In the genomic region with DNA sequence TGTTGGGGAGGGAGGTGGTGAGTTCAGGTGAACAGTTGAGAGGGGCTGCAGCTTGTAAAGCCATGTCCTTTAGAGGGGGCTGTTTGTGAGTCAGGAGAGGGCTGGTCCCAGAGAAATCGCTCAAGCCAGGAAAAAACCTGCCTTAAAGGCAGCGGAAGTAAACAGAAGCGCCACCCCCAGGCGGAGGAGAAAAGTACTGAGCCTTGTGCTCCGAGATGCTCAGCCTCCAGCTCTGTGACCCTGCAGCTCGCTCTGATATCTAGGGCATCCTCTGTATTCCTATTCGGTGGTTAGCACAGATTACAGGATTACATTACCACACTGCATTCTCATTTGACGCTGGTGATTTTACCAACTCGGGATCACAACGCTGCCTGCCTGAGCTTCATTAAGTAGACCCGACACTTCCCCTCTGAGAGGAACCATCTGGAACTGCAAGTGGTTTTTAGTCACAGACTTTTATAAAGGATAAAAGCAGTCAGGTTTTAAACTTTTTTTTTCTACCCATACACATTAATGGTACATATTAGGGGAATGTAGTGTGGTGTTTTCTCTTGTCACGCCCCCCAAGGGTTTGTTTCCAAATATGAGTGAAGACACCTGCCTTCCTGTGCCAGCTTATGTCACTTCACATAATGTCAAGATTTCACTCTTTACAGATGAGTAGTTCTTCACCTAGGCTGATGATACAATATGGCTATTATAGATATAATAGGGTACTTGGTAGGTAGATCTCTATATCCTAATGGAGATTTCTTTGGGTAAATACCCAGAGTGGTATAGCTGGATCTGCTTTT, we compare ENCODE assay signal across 13 mouse cellular contexts.
DNase-seq lines count a peak whose midpoint lies in the region; ATAC-seq and TF ChIP-seq lines count a peak whose summit lies in the region.
"Had no signal": no experiment of that assay in that cellular context is flagged by ENCODE, and none has a peak within 500 bp of the region (broad histone marks: within the 10 kb centered on the region; RNA-seq: fewer than 3 reads in every experiment).

No protein-coding gene starts in this region.

- peak; percentile 31 for TF ChIP-seq CTCF in left cerebral cortex, adult 2 months (IDR thresholded peaks at IDR 0.05)
- peak; percentile 23 for TF ChIP-seq CTCF in ES-Bruce4 (IDR thresholded peaks at IDR 0.05; ENCODE audit: low read depth, low read length)

- H3K9ac ChIP-seq in forebrain, embryonic 11.5 days (ENCODE audit: low read length), result no peak overlapping the region
- H3K9ac ChIP-seq in forebrain, embryonic 14.5 days (ENCODE audit: low read length), result no peak overlapping the region
- no peak overlapping the region for H3K9ac ChIP-seq in ES-Bruce4 (ENCODE audit: low read depth, poor library complexity, severe bottlenecking)
- H3K9ac ChIP-seq in embryonic facial prominence, embryonic 11.5 days (replicated peaks; ENCODE audit: low read length), result no peak overlapping the region
- H3K9ac ChIP-seq: liver, embryonic 13.5 days; neural tube, embryonic 15.5 days had no signal

- DNase-seq in forebrain, embryonic 11.5 days (ENCODE audit: low spot score), result peak; percentile 53
- no peak for DNase-seq in forebrain, embryonic 14.5 days (ENCODE audit: low spot score)
- DNase-seq in left cerebral cortex, adult 2 months (ENCODE audit: extremely low spot score in 1 of 2, low spot score in 2 of 2), result no peak
- DNase-seq in left cerebral cortex, postnatal 25 days (ENCODE audit: low spot score in 2 of 2), result no peak
- DNase-seq in embryonic facial prominence, embryonic 11.5 days (ENCODE audit: low spot score), result peak; percentile 22
- no peak for DNase-seq in urinary bladder, postnatal 4 days (ENCODE audit: low spot score in 2 of 2)
- DNase-seq: adrenal gland, postnatal 25 days; cerebellum, adult 9-11 months; heart, postnatal 4 days; liver, embryonic 13.5 days had no signal

- intact Hi-C loops in left cerebral cortex, adult 2 months (cut with DNase I), result no loop called here
- intact Hi-C loops in left cerebral cortex, postnatal 25 days (cut with DNase I), result no loop called here

- no peak overlapping the region for H3K4me2 ChIP-seq in forebrain, embryonic 11.5 days (ENCODE audit: low read depth, low read length, severe bottlenecking)
- no peak overlapping the region for H3K4me2 ChIP-seq in forebrain, embryonic 14.5 days (ENCODE audit: low read length)
- H3K4me2 ChIP-seq in embryonic facial prominence, embryonic 11.5 days (ENCODE audit: low read depth, low read length), result no peak overlapping the region
- H3K4me2 ChIP-seq: liver, embryonic 13.5 days; neural tube, embryonic 15.5 days had no signal

- H3K9me3 ChIP-seq in forebrain, embryonic 11.5 days (ENCODE audit: control insufficient read depth, low read length), result no peaks in the 10 kb centered on the region
- no peaks in the 10 kb centered on the region for H3K9me3 ChIP-seq in forebrain, embryonic 14.5 days (replicated peaks; ENCODE audit: control insufficient read depth, low read length)
- H3K9me3 ChIP-seq in ES-Bruce4 (replicated peaks; ENCODE audit: control insufficient read depth, insufficient read depth, low read length, poor library complexity, severe bottlenecking), result no peaks in the 10 kb centered on the region
- no peaks in the 10 kb centered on the region for H3K9me3 ChIP-seq in embryonic facial prominence, embryonic 11.5 days (replicated peaks; ENCODE audit: control insufficient read depth, low read length)
- H3K9me3 ChIP-seq: neural tube, embryonic 15.5 days had no signal

- no peak for TF ChIP-seq POLR2A in ES-Bruce4 (IDR thresholded peaks at IDR 0.05; ENCODE audit: insufficient read depth, low read length)

- WGBS in forebrain, embryonic 11.5 days, result 55% methylated on average over 12 of the region's 12 CpGs
- WGBS in forebrain, embryonic 14.5 days, result 57% methylated on average over 12 of the region's 12 CpGs
- 52% methylated on average over 12 of the region's 12 CpGs for WGBS in embryonic facial prominence, embryonic 11.5 days

- no peaks in the 10 kb centered on the region for H3K27me3 ChIP-seq in forebrain, embryonic 11.5 days (ENCODE audit: control insufficient read depth, insufficient read depth, low read length)
- H3K27me3 ChIP-seq in forebrain, embryonic 14.5 days (replicated peaks; ENCODE audit: control insufficient read depth, insufficient read depth, low read length), result no peaks in the 10 kb centered on the region
- H3K27me3 ChIP-seq in ES-Bruce4 (ENCODE audit: control insufficient read depth, insufficient read depth, low read length, poor library complexity, severe bottlenecking), result no peaks in the 10 kb centered on the region
- H3K27me3 ChIP-seq in embryonic facial prominence, embryonic 11.5 days (ENCODE audit: control insufficient read depth, insufficient read depth, low read length), result no peaks in the 10 kb centered on the region
- H3K27me3 ChIP-seq: liver, embryonic 13.5 days; neural tube, embryonic 15.5 days had no signal

- no peak for ATAC-seq in forebrain, embryonic 11.5 days (replicated peaks; ENCODE audit: low FRiP score)
- ATAC-seq in forebrain, embryonic 14.5 days, result no peak
- no peak for ATAC-seq in embryonic facial prominence, embryonic 11.5 days (replicated peaks; ENCODE audit: insufficient number of reproducible peaks, low FRiP score, low TSS enrichment, low read depth)
- no peak for ATAC-seq in erythroblast, adult 5-6 weeks (replicated peaks; ENCODE audit: low FRiP score, poor library complexity, severe bottlenecking)

- no peak overlapping the region for H3K27ac ChIP-seq in forebrain, embryonic 11.5 days (ENCODE audit: low read depth, low read length)
- H3K27ac ChIP-seq in forebrain, embryonic 14.5 days (ENCODE audit: low read depth, low read length), result no peak overlapping the region
- H3K27ac ChIP-seq in left cerebral cortex, adult 2 months, result no peak overlapping the region
- H3K27ac ChIP-seq in ES-Bruce4 (ENCODE audit: insufficient read depth, low read length), result no peak overlapping the region
- no peak overlapping the region for H3K27ac ChIP-seq in embryonic facial prominence, embryonic 11.5 days (replicated peaks; ENCODE audit: low read depth, low read length)
- H3K27ac ChIP-seq: liver, embryonic 13.5 days; neural tube, embryonic 15.5 days had no signal

- H3K4me3 ChIP-seq in forebrain, embryonic 11.5 days (ENCODE audit: low read depth, low read length), result no peak overlapping the region
- no peak overlapping the region for H3K4me3 ChIP-seq in forebrain, embryonic 14.5 days (ENCODE audit: low read depth, low read length)
- no peak overlapping the region for H3K4me3 ChIP-seq in left cerebral cortex, adult 2 months
- H3K4me3 ChIP-seq in ES-Bruce4 (ENCODE audit: low read depth, low read length), result no peak overlapping the region
- no peak overlapping the region for H3K4me3 ChIP-seq in embryonic facial prominence, embryonic 11.5 days (ENCODE audit: low read depth, low read length)
- H3K4me3 ChIP-seq: liver, embryonic 13.5 days; neural tube, embryonic 15.5 days had no signal

- no peaks in the 10 kb centered on the region for H3K36me3 ChIP-seq in forebrain, embryonic 11.5 days (ENCODE audit: control insufficient read depth, insufficient read depth, low read length)
- H3K36me3 ChIP-seq in forebrain, embryonic 14.5 days (ENCODE audit: control insufficient read depth, insufficient read depth, low read length), result no peaks in the 10 kb centered on the region
- no peaks in the 10 kb centered on the region for H3K36me3 ChIP-seq in ES-Bruce4 (ENCODE audit: control insufficient read depth, insufficient read depth, low read length, poor library complexity, severe bottlenecking)
- no peaks in the 10 kb centered on the region for H3K36me3 ChIP-seq in embryonic facial prominence, embryonic 11.5 days (replicated peaks; ENCODE audit: control insufficient read depth, insufficient read depth, low read depth, low read length)
- H3K36me3 ChIP-seq: liver, embryonic 13.5 days had no signal

- no peaks in the 10 kb centered on the region for H3K4me1 ChIP-seq in forebrain, embryonic 11.5 days (replicated peaks; ENCODE audit: control insufficient read depth, insufficient read depth, low read length)
- no peaks in the 10 kb centered on the region for H3K4me1 ChIP-seq in forebrain, embryonic 14.5 days (ENCODE audit: control insufficient read depth, insufficient read depth, low read length)
- H3K4me1 ChIP-seq in ES-Bruce4 (ENCODE audit: control insufficient read depth, insufficient read depth, low read length), result no peaks in the 10 kb centered on the region
- no peaks in the 10 kb centered on the region for H3K4me1 ChIP-seq in embryonic facial prominence, embryonic 11.5 days (ENCODE audit: control insufficient read depth, insufficient read depth, low read length)
- H3K4me1 ChIP-seq: liver, embryonic 13.5 days; neural tube, embryonic 15.5 days had no signal

- TF ChIP-seq EP300 in ES-Bruce4 (IDR thresholded peaks at IDR 0.05; ENCODE audit: insufficient read depth, low read depth, low read length), result no peak

Comparison
In these comparisons a context has a peak if more than half of its experiments do, and no peak if none do; other contexts are left out.
1. DNase-seq: peak in forebrain, embryonic 11.5 days (single experiment) and embryonic facial prominence, embryonic 11.5 days (single experiment); none in forebrain, embryonic 14.5 days (single experiment), left cerebral cortex, adult 2 months (0 of 2), left cerebral cortex, postnatal 25 days (0 of 2) and urinary bladder, postnatal 4 days (0 of 2).